Mouse (Mus musculus) skeletal muscle tissue, adult 2 months (tissue): ENCODE results near the gene Hmcn2.
A peak's percentile ranks its signal among the peaks of the same experiment; 100 is the strongest.

ENCODE experiments used
- DNase-seq: peaks from one replicate; pipeline ENCODE4 v3.0.0-alpha.2; 2012; ENCODE audit warnings: low read depth, low spot score

Gene Hmcn2

GRCm38 (mm10) chr2:31382952-31383351, 68.7 kb downstream of the Hmcn2 start:
- peak; percentile 27 for DNase-seq

DNA sequence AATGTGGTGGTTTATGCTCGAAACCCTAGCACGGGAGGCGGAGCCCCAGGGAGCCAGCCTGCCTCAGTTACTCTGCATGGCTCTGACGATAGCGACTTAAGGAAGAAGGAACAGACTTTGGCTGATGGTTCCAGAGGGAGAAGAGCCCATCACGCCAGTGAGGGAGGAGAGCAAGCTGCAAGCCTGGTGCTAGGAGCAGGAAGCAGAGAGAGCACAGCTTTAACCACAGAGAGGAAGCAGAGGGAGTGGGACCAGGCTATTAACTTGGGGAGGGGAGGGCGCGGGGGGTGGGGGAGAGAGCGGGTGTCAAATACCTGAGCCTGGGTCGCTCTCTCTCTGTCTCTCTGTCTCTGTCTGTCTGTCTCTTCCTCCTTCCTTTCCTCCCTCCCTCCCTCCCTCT, 102.8 kb downstream of the Hmcn2 start:
- no peak for DNase-seq

GRCm38 (mm10) chr2:31418021-31418420, 103.8 kb downstream of the Hmcn2 start:
- no peak for DNase-seq

- DNase-seq = no peak
Observed at GRCm38 (mm10) chr2:31418571-31418970, 104.4 kb downstream of the Hmcn2 start.

DNA sequence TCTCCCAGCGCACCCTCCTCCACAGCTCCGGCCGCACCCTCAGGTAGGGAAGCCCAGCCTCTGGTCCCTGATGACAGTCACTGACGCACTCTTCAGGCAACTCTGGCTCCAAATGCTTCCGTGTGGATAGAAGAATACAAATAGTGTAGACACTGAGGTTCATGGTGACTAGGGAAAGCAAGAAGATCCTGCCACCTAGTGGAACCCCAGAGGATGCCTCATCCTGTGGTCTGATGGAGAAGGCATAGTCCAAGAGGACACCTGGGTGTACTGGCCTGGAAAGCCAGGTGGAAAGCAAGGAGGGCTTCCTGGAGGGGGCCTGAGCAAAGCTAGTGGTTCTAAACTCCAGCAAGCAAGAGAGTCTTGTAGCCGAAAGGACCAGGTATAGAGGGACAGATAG, 106.7 kb downstream of the Hmcn2 start:
- no peak for DNase-seq

DNA sequence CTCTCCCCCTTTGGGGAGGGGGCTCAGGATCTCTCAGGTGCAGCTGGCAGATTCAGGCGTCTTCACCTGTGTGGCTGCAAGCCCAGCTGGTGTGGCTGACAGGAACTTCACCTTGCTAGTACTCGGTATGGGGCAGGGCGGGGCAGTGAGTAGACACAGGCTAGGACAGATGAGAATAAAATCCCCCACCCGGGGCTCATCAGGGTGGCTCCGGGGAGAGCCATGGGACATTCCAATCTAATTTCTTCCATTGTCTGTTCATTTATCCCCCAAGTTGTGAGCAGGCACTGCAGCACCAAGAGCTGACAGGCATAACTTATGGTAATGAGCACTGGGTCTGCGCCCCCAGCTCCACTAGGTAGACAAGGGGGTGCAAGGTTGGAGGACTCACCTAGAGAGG, 108.4 kb downstream of the Hmcn2 start:
- DNase-seq = no peak

- no peak for DNase-seq
Observed at GRCm38 (mm10) chr2:31431477-31431876, 117.3 kb downstream of the Hmcn2 start.

GRCm38 (mm10) chr2:31434746-31435145, 120.5 kb downstream of the Hmcn2 start:
- no peak for DNase-seq

- DNase-seq = no peak
Observed at GRCm38 (mm10) chr2:31435567-31435966, 121.4 kb downstream of the Hmcn2 start.

- DNase-seq = no peak
Observed at GRCm38 (mm10) chr2:31437480-31438245, 123.4 kb downstream of the Hmcn2 start.

DNA sequence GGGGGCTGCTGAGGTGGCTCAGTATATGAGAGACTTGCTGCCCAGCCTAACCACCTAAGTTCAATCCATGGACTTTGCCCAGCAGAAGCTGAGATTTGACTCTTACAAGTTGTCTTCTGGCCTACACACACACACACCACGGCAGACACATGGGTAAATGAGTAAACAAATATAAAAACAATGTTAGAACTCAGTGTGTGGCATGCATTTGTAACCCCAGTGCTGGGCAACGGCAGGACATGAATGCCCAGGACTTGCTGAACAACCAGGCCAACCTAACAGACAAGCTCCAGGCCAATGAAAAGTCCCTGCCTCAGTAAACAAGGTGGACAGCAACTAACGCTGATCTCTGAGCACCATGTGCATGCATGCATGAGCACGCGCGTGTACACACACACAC, 125.4 kb downstream of the Hmcn2 start:
- no peak for DNase-seq

GRCm38 (mm10) chr2:31442480-31443160, 128.4 kb downstream of the Hmcn2 start:
- peak; percentile 27 for DNase-seq

DNA sequence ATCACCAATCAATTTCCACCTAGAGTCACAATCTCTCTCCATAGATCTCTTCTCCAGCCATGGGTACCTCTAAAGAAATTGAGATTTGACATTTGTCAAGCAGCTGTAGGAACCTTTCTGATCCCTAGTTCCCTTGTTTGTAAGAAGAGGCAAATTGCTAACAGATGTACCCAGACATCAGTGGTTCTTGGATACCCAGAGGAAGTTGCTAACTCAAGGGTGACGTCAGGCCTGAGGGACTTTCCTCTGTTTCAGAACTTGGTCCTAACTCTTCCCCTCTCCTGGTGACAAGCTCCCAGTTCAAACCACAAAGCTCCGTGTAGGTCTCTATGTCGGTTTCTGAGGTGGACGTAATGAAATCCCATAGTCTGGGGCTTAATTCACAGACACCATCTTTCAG, 131.8 kb downstream of the Hmcn2 start:
- DNase-seq = no peak

- DNase-seq = no peak
Observed at GRCm38 (mm10) chr2:31446456-31446855, 132.2 kb downstream of the Hmcn2 start.

DNA sequence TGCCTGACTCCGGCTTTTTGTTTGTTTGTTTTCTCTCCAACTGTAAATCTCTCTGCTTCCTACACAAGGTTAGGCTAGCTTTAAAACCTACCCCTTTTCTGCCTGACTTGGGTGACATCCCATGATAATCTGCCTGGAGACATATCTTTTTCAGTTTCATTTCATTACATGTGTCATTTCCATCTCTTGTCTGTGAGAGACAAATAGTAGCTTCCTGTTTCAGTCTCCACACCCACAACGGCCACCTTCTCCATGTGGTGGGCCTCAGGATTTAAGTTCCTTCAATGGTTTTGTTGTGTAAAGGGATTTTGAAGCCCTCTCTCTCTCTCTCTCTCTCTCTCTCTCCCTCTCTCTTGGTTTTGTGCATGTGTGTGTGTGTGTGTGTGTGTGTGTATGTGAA, 133.3 kb downstream of the Hmcn2 start:
- no peak for DNase-seq

DNA sequence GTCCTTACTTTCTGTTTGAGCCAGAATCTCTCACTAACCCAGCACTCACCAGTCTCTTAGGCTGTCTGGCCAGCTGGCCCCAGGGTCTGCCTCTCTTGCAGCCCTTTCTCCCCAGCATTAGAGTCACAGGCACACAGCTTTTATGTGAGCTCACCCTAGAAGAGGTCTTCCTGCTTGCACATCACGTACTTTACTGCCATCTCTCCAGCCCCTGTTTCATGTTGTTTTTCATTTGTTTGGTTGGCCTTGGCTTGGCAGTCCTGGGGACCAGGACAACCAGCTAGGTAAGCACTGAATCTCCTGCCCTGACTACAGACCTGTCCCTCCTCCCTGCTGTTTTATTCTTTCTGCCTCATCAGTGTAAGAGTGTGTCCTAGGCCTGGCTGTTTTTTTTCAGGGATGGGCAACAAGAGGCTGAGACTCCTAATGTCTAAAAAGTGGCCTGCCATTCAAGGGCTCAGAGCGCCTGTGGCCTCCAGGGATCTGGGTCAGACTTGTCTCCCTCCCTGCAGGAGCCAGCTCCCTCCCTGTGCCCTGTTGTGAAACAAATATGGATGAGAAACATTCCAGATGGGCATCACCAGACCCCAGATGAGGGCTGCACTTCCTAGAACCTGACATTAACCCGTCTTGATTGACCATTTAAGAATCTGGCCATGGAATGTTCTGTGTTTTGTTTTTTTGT, 134.7 kb downstream of the Hmcn2 start:
- DNase-seq = no peak

DNA sequence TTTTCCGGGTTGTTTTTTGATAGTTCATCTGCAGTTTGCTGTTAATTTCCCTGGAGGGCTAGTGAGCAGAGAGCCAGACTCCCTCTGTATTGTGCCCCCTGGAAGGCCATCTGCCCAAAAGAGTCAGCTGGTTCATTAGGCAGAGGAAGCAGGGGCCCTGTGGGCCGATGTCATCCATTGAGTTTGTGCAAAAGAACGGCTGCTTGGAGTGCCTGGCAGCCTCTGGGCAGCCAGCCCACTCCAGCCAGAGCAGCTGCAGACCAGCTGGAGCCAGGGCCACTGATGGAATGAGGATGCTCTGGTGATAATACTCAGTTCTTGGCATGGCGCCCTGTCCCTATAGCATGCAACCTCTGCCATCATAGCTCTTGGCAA, 135.2 kb downstream of the Hmcn2 start:
- peak; percentile 21 for DNase-seq

DNA sequence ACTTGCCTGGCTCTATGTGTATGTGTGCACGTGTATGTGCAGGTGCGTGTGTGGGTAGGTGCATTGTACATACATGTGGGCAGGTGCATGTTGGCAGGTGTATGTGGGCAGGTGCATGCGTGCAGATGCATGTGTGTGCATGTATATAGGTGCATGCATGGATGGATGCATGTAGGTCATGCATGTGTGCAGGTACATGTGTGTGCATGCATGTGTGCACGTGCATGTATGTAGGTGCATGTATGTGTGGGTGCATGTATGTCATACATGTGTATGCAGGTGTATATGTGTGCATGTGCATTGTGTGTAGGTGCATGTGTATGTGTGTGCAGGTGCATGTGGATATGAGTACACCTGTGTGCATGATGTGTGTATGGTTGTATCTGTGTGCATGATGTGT, 135.7 kb downstream of the Hmcn2 start:
- DNase-seq = no peak

- no peak for DNase-seq
Observed at GRCm38 (mm10) chr2:31450661-31451060, 136.4 kb downstream of the Hmcn2 start.

GRCm38 (mm10) chr2:31451530-31451929, 137.3 kb downstream of the Hmcn2 start:
- DNase-seq = no peak

- DNase-seq = no peak
Observed at GRCm38 (mm10) chr2:31453011-31453410, 138.8 kb downstream of the Hmcn2 start.

DNA sequence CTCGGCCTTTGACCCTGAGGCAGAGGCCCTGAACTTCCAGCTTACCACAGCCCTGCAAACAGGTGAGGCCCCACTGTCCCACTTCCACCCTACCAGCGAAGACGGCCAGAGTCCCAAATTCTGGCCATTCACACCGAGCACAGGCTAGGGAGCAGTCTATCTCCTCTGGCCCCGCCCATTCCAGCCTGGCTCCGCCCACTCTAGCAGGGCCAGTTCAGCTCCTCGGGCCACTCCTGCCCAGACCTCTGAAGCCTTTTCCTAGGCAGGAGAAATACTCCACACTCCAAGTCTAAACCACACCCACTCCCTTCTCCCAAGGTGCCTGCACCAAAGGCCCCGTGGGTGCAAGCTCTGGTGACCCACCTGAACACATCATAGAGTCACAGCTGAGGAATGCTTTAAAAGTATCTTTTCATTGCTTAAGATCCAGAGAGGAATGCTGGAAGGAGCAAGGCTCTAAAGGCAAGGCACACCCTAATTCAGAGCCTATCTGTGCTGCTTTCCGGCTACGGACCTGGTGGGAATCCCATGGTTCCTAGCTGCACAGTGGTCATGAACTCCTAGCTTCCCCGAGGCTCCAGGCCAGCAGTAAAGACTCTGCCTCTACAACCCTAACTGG, 139.5 kb downstream of the Hmcn2 start:
- no peak for DNase-seq
